Mouse (Mus musculus): ENCODE measurements around the gene Bclaf3. TPM values are rescaled to one million over a fixed set of nuclear protein-coding genes. Genes with fewer than 3 reads are reported as not detected.

Gene Bclaf3
- 0.43 TPM in 1 of 2 replicates, not detected in the other for polyA plus RNA-seq (2012; rRNA removed)

GRCm38 (mm10) chrX:159526388-159526787 lies at the start of gene Bclaf3:
TSS of gene Bclaf3 (plus strand) at chrX:159526688.

GRCm38 (mm10) chrX:159626907-159627587 lies 100.6 kb downstream of the Bclaf3 start, which contains the start of gene Sh3kbp1:
TSS of gene Sh3kbp1 (plus strand) at chrX:159627272.

Other genes with a start within 250 kb of the Bclaf3 start
- 77.8 and 81.2 TPM in 2 replicates for gene Eif1ax, start 154.5 kb upstream of the Bclaf3 start, polyA plus RNA-seq (2012; rRNA removed)
- 0.02 TPM in 1 of 2 replicates, not detected in the other for gene Map7d2, start 112.1 kb upstream of the Bclaf3 start, polyA plus RNA-seq (2012; rRNA removed)
- 4.1 and 4.8 TPM in 2 replicates for gene Sh3kbp1, start 100.6 kb downstream of the Bclaf3 start, polyA plus RNA-seq (2012; rRNA removed)

Measured in stomach, adult 2 months (tissue).